Mouse (Mus musculus) adrenal gland, postnatal 36 days (tissue): ENCODE results near the gene Fbxl13. TPM values are rescaled to one million over a fixed set of nuclear protein-coding genes. Genes with fewer than 3 reads are reported as not detected.
A peak's percentile ranks its signal among the peaks of the same experiment; 100 is the strongest.
"Not testable (repeated sequence)": the region's sequence is repeated elsewhere in the genome, so short reads cannot be mapped to it uniquely, and the experiment has no call there.

Experiments used
- DNase-seq, 2 experiments: peaks; one replicate each; pipeline ENCODE4 v3.0.0; 2021; ENCODE audit warnings: mixed read lengths in 1 of 2
- total RNA-seq, 2 experiments: library from RNA; stranded (reverse); gene quantifications; 2 replicates each; pipeline ENCODE4 v1.2.3; 2021

Gene Fbxl13
- total RNA-seq, 2 experiments from 2014 or later, result not detected

- DNase-seq, result no peak
These were observed 11.5 kb upstream of the Fbxl13 start for GRCm38 (mm10) chr5:21656912-21657311.

GRCm38 (mm10) chr5:21651885-21652612 is 6.6 kb upstream of the Fbxl13 start:
- no peak for DNase-seq

GRCm38 (mm10) chr5:21650736-21651135 is 5.3 kb upstream of the Fbxl13 start:
- DNase-seq, result no peak

- DNase-seq, result no peak
These were observed 678 bp upstream of the Fbxl13 start for GRCm38 (mm10) chr5:21646133-21646491.

- no peak for DNase-seq
These were observed 469 bp downstream of the Fbxl13 start for GRCm38 (mm10) chr5:21644891-21645438.

- DNase-seq, result no peak
These were observed 1.8 kb downstream of the Fbxl13 start for GRCm38 (mm10) chr5:21643606-21644005.

GRCm38 (mm10) chr5:21640961-21641360 is 4.5 kb downstream of the Fbxl13 start:
- peak; percentile 27 to 33 for DNase-seq

GRCm38 (mm10) chr5:21625916-21626315 is 19.5 kb downstream of the Fbxl13 start:
- DNase-seq, result no peak

- DNase-seq, result no peak
These were observed 28.9 kb downstream of the Fbxl13 start for GRCm38 (mm10) chr5:21616450-21617009.

GRCm38 (mm10) chr5:21614299-21614698 is 31.1 kb downstream of the Fbxl13 start:
- DNase-seq, result not testable (repeated sequence)

- DNase-seq, result no peak
These were observed 34.4 kb downstream of the Fbxl13 start for GRCm38 (mm10) chr5:21610996-21611395.

GRCm38 (mm10) chr5:21608311-21609304 is 36.8 kb downstream of the Fbxl13 start:
- peak; percentile 63 for DNase-seq

GRCm38 (mm10) chr5:21605936-21606335 is 39.5 kb downstream of the Fbxl13 start:
- peak; percentile 34 to 39 for DNase-seq

GRCm38 (mm10) chr5:21599961-21600360 is 45.5 kb downstream of the Fbxl13 start:
- DNase-seq, result no peak

- not testable (repeated sequence) for DNase-seq
These were observed 45.9 kb downstream of the Fbxl13 start for GRCm38 (mm10) chr5:21599536-21599935.

- no peak for DNase-seq
These were observed 52.2 kb downstream of the Fbxl13 start for GRCm38 (mm10) chr5:21593201-21593709.

- DNase-seq, result no peak
These were observed 53.3 kb downstream of the Fbxl13 start for GRCm38 (mm10) chr5:21592106-21592505.

- no peak for DNase-seq
These were observed 57.2 kb downstream of the Fbxl13 start for GRCm38 (mm10) chr5:21588220-21588619.

GRCm38 (mm10) chr5:21587683-21588082 is 57.8 kb downstream of the Fbxl13 start:
- no peak for DNase-seq

- DNase-seq, result peak; percentile 57 to 74
These were observed 58.7 kb downstream of the Fbxl13 start for GRCm38 (mm10) chr5:21586763-21587162.

- no peak for DNase-seq
These were observed 67.3 kb downstream of the Fbxl13 start for GRCm38 (mm10) chr5:21578136-21578535.

GRCm38 (mm10) chr5:21575210-21575550 is 70.3 kb downstream of the Fbxl13 start:
- DNase-seq, result no peak
